Mouse (Mus musculus): Measurements from ENCODE around the gene Dgkb. TPM values are rescaled to one million over a fixed set of nuclear protein-coding genes. Genes with fewer than 3 reads are reported as not detected.

The Dgkb gene
- polyA plus RNA-seq, 1 experiment from 2014 or later, result 5.1 TPM

DNA sequence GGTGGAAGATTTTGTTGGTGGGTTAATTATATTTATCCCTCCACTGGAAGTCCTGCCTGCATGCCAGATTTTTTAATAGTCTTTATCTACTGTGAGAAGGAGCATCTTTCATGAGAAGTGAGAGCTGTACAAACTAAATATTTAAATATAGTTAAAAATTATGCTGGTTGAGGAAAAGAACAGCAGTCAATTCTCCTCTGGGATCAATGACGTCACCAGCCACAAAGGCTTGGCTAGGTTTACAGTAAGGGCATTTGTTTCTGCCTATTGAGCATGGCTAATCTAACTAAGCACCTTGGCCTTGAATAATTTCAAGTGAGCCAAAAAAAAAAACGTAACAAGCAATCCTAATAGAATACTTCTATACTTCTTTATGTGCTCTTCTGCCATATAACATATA is 554.1 kb downstream of the Dgkb start:
- no peak for ATAC-seq (ENCODE audit: low FRiP score, low TSS enrichment)

DNA sequence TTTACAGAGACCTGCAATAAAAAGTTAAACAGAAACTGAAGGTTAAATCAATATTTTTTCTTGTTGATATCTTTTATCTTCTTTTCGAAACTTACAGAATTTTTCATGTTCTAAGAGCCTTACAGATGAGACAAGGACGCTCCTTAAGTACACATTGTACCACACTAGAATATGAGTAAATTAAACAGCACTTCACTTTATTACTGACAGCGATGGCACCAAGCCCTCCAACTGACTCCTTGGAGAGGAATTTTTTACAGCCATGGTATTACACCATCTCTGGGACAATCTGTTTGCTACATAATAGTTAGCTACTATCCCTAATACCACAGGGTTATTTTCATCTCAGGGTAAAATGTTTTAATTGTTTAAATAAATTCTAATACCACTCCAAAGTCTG is 556.6 kb downstream of the Dgkb start:
- H3K4me3 ChIP-seq (replicated peaks; ENCODE audit: low read depth, low read length), result no peak overlapping the region
- WGBS, result 87% methylated on average over 3 of the region's 3 CpGs

More for the DNA sequence above, 554.1 kb downstream of the Dgkb start:
- DNase-seq, result peak; percentile 4
- no peaks in the 10 kb centered on the region for H3K4me1 ChIP-seq (ENCODE audit: control insufficient read depth, insufficient read depth, low read length)
- no peak overlapping the region for H3K27ac ChIP-seq (replicated peaks; ENCODE audit: low read depth, low read length)
- WGBS, result 76% methylated on average over 2 of the region's 2 CpGs
- no peak overlapping the region for H3K4me2 ChIP-seq (ENCODE audit: low read length)
- no peaks in the 10 kb centered on the region for H3K9me3 ChIP-seq (ENCODE audit: control insufficient read depth, low read length)
- H3K4me3 ChIP-seq (replicated peaks; ENCODE audit: low read depth, low read length), result no peak overlapping the region
- H3K36me3 ChIP-seq (ENCODE audit: control insufficient read depth, insufficient read depth, low read length), result no peaks in the 10 kb centered on the region
- H3K27me3 ChIP-seq (ENCODE audit: control insufficient read depth, insufficient read depth, low read length), result no peaks in the 10 kb centered on the region
- H3K9ac ChIP-seq (replicated peaks; ENCODE audit: low read length), result no peak overlapping the region

DNA sequence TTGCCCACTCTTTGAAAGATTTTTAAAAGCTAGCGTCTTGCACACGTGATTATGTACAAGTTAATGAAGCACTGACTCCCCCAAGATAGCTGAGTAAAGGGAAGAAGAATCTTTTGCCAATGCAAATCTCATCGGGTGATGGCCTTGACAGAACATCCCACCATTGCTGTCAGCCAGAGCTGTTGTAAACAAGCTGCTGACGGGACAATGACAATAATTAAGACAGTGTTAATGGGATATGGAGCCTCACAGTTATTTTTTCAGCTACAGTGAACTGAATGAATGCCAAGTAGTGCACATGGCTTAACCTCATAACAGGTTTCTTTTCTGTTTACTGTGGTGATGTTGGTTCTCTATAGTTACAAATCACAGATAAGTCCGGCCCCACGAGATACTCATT is 568.4 kb downstream of the Dgkb start:
- no peaks in the 10 kb centered on the region for H3K9me3 ChIP-seq (ENCODE audit: control insufficient read depth, low read length)
- no peak overlapping the region for H3K4me3 ChIP-seq (replicated peaks; ENCODE audit: low read depth, low read length)
- no peaks in the 10 kb centered on the region for H3K4me1 ChIP-seq (ENCODE audit: control insufficient read depth, insufficient read depth, low read length)
- no peak for ATAC-seq (ENCODE audit: low FRiP score, low TSS enrichment)
- H3K27me3 ChIP-seq (ENCODE audit: control insufficient read depth, insufficient read depth, low read length), result no peaks in the 10 kb centered on the region
- H3K27ac ChIP-seq (replicated peaks; ENCODE audit: low read depth, low read length), result no peak overlapping the region
- DNase-seq, result no peak
- no peak overlapping the region for H3K4me2 ChIP-seq (ENCODE audit: low read length)
- no peaks in the 10 kb centered on the region for H3K36me3 ChIP-seq (ENCODE audit: control insufficient read depth, insufficient read depth, low read length)
- WGBS, result 81% methylated on average over 6 of the region's 6 CpGs
- H3K9ac ChIP-seq (replicated peaks; ENCODE audit: low read length), result no peak overlapping the region

More for the DNA sequence above, 556.6 kb downstream of the Dgkb start:
- DNase-seq, result no peak
- Histone ChIP-seq H3K4me2 (ENCODE audit: low read length) (no peak overlapping the region), H3K4me1 (ENCODE audit: control insufficient read depth, insufficient read depth, low read length) (no peaks in the 10 kb centered on the region), H3K9ac (replicated peaks; ENCODE audit: low read length) (no peak overlapping the region), H3K9me3 (ENCODE audit: control insufficient read depth, low read length) (no peaks in the 10 kb centered on the region), H3K27me3 (ENCODE audit: control insufficient read depth, insufficient read depth, low read length) (no peaks in the 10 kb centered on the region), H3K36me3 (ENCODE audit: control insufficient read depth, insufficient read depth, low read length) (no peaks in the 10 kb centered on the region), H3K27ac (replicated peaks; ENCODE audit: low read depth, low read length) (no peak overlapping the region)
- ATAC-seq (ENCODE audit: low FRiP score, low TSS enrichment), result no peak

DNA sequence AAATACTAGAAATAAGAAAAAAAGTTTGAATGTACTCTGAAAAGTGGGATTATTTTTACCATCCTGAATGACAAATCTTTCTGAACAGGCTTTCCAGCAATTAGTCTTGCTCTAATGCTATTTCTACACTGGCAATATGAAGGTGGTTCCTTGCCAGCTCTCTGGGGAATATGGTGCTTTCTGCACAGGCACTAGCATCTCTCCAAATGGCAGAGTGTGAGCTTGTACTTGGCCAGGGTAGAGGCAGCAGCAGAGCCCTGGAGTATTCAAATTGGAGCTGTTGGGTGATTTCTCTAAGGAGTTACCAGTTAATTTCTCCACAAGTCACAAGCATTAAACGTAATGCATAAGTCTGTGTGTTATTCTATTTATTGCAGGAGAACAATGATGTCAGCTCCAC is 569.5 kb downstream of the Dgkb start:
- H3K27ac ChIP-seq (replicated peaks; ENCODE audit: low read depth, low read length), result no peak overlapping the region
- no peaks in the 10 kb centered on the region for H3K36me3 ChIP-seq (ENCODE audit: control insufficient read depth, insufficient read depth, low read length)
- no peaks in the 10 kb centered on the region for H3K27me3 ChIP-seq (ENCODE audit: control insufficient read depth, insufficient read depth, low read length)
- no peak overlapping the region for H3K9ac ChIP-seq (replicated peaks; ENCODE audit: low read length)
- H3K4me3 ChIP-seq (replicated peaks; ENCODE audit: low read depth, low read length), result no peak overlapping the region
- no peak for ATAC-seq (ENCODE audit: low FRiP score, low TSS enrichment)
- no peak for DNase-seq
- no peaks in the 10 kb centered on the region for H3K9me3 ChIP-seq (ENCODE audit: control insufficient read depth, low read length)
- no peaks in the 10 kb centered on the region for H3K4me1 ChIP-seq (ENCODE audit: control insufficient read depth, insufficient read depth, low read length)
- H3K4me2 ChIP-seq (ENCODE audit: low read length), result no peak overlapping the region
- 78% methylated on average over 1 of the region's 1 CpGs for WGBS

DNA sequence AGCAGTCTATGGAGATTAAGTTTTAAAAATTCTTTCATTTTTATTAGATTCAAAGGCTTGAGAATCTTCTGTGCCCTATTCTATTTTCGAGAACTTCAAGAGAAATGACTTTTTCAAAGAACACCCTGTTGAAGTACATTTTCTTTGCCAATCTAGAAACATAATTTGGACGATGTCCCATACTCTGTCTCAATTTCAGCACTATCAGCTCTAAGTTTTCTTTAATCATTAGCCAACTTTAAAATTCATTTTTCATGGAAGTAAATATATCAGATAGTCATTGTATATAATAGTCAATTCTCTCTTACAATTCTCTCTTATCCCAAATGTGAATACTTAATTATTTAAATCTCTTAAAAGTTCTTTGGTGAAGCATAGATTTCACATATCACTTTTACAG is 570.1 kb downstream of the Dgkb start:
- H3K27me3 ChIP-seq (ENCODE audit: control insufficient read depth, insufficient read depth, low read length), result no peaks in the 10 kb centered on the region
- WGBS, result 92% methylated on average over 2 of the region's 2 CpGs
- no peak for ATAC-seq (ENCODE audit: low FRiP score, low TSS enrichment)
- no peaks in the 10 kb centered on the region for H3K4me1 ChIP-seq (ENCODE audit: control insufficient read depth, insufficient read depth, low read length)
- no peaks in the 10 kb centered on the region for H3K9me3 ChIP-seq (ENCODE audit: control insufficient read depth, low read length)
- no peak overlapping the region for H3K4me3 ChIP-seq (replicated peaks; ENCODE audit: low read depth, low read length)
- H3K27ac ChIP-seq (replicated peaks; ENCODE audit: low read depth, low read length), result no peak overlapping the region
- DNase-seq, result no peak
- no peak overlapping the region for H3K9ac ChIP-seq (replicated peaks; ENCODE audit: low read length)
- no peak overlapping the region for H3K4me2 ChIP-seq (ENCODE audit: low read length)
- H3K36me3 ChIP-seq (ENCODE audit: control insufficient read depth, insufficient read depth, low read length), result no peaks in the 10 kb centered on the region

DNA sequence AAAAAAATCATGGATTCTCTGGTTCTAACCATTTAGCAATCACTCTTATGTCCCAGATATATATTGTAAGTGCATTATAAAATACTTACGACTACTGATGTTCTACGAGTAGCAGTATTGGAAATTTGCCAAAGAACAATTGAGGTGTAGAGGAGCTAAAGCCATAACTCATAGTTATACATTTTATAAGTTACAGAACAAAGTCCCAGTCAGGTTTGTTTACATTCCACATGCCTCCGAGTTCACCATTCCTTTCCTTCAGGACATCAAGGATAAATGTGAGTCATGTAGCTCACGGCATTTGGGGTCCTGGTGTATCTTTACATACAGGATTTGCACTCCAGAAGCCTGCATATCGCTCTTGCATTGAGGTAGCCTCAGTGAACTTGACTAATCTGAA is 570.7 kb downstream of the Dgkb start:
- no peak overlapping the region for H3K4me3 ChIP-seq (replicated peaks; ENCODE audit: low read depth, low read length)
- 93% methylated on average over 5 of the region's 5 CpGs for WGBS
- ATAC-seq (ENCODE audit: low FRiP score, low TSS enrichment), result no peak

DNA sequence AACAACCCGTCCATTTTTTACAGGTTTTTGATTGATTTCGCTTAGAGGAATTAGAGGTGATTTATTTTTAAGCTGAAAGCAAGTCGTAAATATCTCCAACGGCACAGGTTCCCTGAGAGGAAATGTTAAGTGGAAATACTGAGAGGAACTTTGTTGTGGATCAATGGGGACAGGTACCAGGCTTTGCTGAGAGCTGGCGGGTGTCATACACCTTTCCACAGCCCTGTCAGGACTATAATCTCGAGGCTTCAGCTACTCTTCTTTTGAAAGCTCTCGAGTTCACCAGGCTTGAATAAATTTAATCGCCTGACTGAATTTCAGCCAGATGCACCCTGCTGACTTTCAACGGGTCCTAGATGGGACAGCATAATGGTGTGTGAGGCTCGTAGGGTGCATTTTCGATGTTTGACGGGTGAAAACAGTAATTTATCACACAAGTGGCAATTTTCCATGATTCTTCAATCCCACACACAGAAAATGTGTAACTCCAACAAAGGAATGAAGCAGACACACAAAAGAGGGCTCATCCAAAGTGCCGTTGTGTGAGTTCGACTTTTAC is 580.3 kb downstream of the Dgkb start:
- Histone ChIP-seq H3K4me3 (replicated peaks; ENCODE audit: low read depth, low read length) (no peak overlapping the region), H3K36me3 (ENCODE audit: control insufficient read depth, insufficient read depth, low read length) (no peaks in the 10 kb centered on the region), H3K4me2 (ENCODE audit: low read length) (no peak overlapping the region), H3K27ac (replicated peaks; ENCODE audit: low read depth, low read length) (no peak overlapping the region), H3K27me3 (ENCODE audit: control insufficient read depth, insufficient read depth, low read length) (no peaks in the 10 kb centered on the region), H3K4me1 (ENCODE audit: control insufficient read depth, insufficient read depth, low read length) (no peaks in the 10 kb centered on the region), H3K9ac (replicated peaks; ENCODE audit: low read length) (no peak overlapping the region), H3K9me3 (ENCODE audit: control insufficient read depth, low read length) (no peaks in the 10 kb centered on the region)
- no peak for ATAC-seq (ENCODE audit: low FRiP score, low TSS enrichment)
- peak; percentile 15 for DNase-seq
- 46% methylated on average over 14 of the region's 14 CpGs for WGBS

More for the DNA sequence above, 570.7 kb downstream of the Dgkb start:
- Histone ChIP-seq H3K4me2 (ENCODE audit: low read length) (no peak overlapping the region), H3K9me3 (ENCODE audit: control insufficient read depth, low read length) (no peaks in the 10 kb centered on the region), H3K27ac (replicated peaks; ENCODE audit: low read depth, low read length) (no peak overlapping the region), H3K9ac (replicated peaks; ENCODE audit: low read length) (no peak overlapping the region), H3K27me3 (ENCODE audit: control insufficient read depth, insufficient read depth, low read length) (no peaks in the 10 kb centered on the region), H3K4me1 (ENCODE audit: control insufficient read depth, insufficient read depth, low read length) (no peaks in the 10 kb centered on the region), H3K36me3 (ENCODE audit: control insufficient read depth, insufficient read depth, low read length) (no peaks in the 10 kb centered on the region)
- DNase-seq, result no peak

DNA sequence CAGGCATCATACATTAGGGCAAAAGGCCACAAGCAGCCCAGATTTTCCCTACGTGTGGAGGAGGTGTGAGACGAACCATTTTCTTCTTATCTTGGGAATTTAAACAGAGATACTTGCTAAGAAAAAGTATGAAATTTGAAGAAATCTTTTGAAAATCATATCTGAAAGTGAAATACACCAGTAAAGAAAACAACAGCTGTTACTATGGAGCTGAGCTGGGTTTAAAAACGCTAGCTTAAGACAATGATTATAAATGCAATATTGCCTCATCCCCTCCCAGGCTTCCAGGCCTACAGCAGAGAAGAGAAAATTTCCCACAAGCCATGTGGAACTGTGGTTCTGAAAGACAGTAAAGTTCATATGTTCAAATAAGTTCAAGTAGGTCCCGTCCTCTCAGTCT is 582.6 kb downstream of the Dgkb start:
- no peak for ATAC-seq (ENCODE audit: low FRiP score, low TSS enrichment)
- Histone ChIP-seq H3K9me3 (ENCODE audit: control insufficient read depth, low read length) (no peaks in the 10 kb centered on the region), H3K27me3 (ENCODE audit: control insufficient read depth, insufficient read depth, low read length) (no peaks in the 10 kb centered on the region), H3K9ac (replicated peaks; ENCODE audit: low read length) (no peak overlapping the region), H3K27ac (replicated peaks; ENCODE audit: low read depth, low read length) (no peak overlapping the region), H3K36me3 (ENCODE audit: control insufficient read depth, insufficient read depth, low read length) (no peaks in the 10 kb centered on the region), H3K4me2 (ENCODE audit: low read length) (no peak overlapping the region), H3K4me1 (ENCODE audit: control insufficient read depth, insufficient read depth, low read length) (no peaks in the 10 kb centered on the region), H3K4me3 (replicated peaks; ENCODE audit: low read depth, low read length) (no peak overlapping the region)
- 93% methylated on average over 4 of the region's 4 CpGs for WGBS
- DNase-seq, result no peak

DNA sequence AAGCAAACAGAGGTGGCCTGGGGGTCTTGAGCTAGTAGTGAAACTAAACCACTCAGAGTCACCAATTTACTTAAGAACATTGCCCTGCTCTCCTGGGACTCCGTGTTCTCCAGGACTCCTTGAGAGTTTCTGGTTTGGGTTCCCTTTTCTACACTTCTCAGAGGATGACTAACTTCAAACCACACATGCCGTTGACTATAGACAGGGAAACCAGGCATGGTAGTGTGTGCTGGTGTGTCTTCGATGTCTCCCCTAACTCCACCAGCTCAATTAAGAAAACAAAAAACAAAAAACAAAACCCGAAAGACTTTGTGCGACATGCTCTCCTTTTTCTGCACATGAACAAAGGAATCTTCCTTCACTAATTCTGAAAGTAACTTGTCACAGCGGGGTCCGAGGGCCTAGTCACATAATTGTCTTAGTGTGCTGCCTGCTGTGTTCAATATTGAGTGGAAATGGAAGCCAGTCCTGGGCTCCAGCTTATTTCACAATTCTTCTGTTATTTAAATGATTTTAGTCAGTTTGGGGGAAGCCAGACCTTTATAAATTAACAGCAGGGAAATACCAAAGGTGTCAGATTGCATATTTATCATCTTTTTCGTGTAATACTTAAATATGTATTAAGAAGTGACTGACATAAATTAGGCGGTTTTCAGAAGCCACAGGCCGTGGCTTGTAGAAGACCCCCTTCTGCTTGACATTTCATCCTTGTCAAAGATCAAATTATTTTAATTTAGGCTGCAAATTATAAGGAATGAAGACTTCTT is 618.0 kb downstream of the Dgkb start:
- no peaks in the 10 kb centered on the region for H3K27me3 ChIP-seq (ENCODE audit: control insufficient read depth, insufficient read depth, low read length)

More for the DNA sequence above, 618.0 kb downstream of the Dgkb start:
- Histone ChIP-seq H3K4me1 (ENCODE audit: control insufficient read depth, insufficient read depth, low read length) (peaks cover 4% of the 10 kb centered on the region; the same call in 1 of the 2 replicates), H3K4me3 (replicated peaks; ENCODE audit: low read depth, low read length) (no peak overlapping the region), H3K9me3 (ENCODE audit: control insufficient read depth, low read length) (no peaks in the 10 kb centered on the region), H3K9ac (replicated peaks; ENCODE audit: low read length) (no peak overlapping the region), H3K4me2 (ENCODE audit: low read length) (no peak overlapping the region), H3K36me3 (ENCODE audit: control insufficient read depth, insufficient read depth, low read length) (no peaks in the 10 kb centered on the region), H3K27ac (replicated peaks; ENCODE audit: low read depth, low read length) (0 out of 2 replicates have a peak overlapping the region, but pooled peaks have one; percentile 26)
- peak; percentile 87 for ATAC-seq (ENCODE audit: low FRiP score, low TSS enrichment)
- WGBS, result 13% methylated on average over 10 of the region's 10 CpGs
- DNase-seq, result peak; percentile 70
